Mouse (Mus musculus): ENCODE data around the gene Nkd2.

DNA sequence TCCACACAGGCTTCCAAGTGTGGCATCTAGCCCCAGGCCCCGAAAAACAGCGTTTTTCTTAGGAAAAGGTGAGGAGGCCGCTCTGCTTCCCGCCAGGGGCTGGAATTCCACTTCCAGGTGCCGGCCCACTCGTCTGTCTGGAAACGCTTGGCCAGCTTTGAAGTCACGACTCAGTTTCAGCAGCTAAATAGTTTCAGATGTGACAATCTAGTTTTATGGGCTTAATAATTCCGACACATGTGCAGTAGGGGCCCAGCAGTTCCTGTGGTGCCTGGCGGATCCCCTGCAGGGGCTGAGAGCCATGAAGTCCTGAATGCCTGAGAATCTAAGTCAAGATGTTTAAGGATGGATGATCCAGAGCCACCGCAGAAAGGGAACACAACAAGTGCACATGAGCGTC, 13.6 kb downstream of the Nkd2 start:
- no peak for TF ChIP-seq CTCF (IDR thresholded peaks at IDR 0.05; ENCODE audit: low read depth)
- no peak for TF ChIP-seq EP300 (IDR thresholded peaks at IDR 0.05; ENCODE audit: low read depth)
